Mouse (Mus musculus) CH12.LX (cell line): Measurements from ENCODE around the gene Lpar6.

Experiments used
- CHD1 ChIP-seq: IDR thresholded peaks from 2 replicates; pipeline ENCODE4 v1.6.1; 2012; ENCODE audit warnings: low read depth, low read length, improper control_type of control experiment, inconsistent platforms
- E2F4 ChIP-seq: IDR thresholded peaks from 2 replicates; pipeline ENCODE4 v1.6.1; 2011; ENCODE audit warnings: low read depth, low read length, improper control_type of control experiment; ENCODE audit not compliant: insufficient replicate concordance
- POLR2A ChIP-seq: IDR thresholded peaks from 2 replicates; pipeline ENCODE4 v1.6.1; 2011; ENCODE audit warnings: low read depth, mild to moderate bottlenecking, improper control_type of control experiment, low read length
- TCF12 ChIP-seq: IDR thresholded peaks from 2 replicates; pipeline ENCODE4 v1.6.1; 2014; ENCODE audit warnings: low read depth, mild to moderate bottlenecking, inconsistent platforms, low read length, improper control_type of control experiment
- USF1 ChIP-seq: IDR thresholded peaks from 2 replicates; pipeline ENCODE4 v1.6.1; 2014; ENCODE audit warnings: low read depth, mild to moderate bottlenecking, inconsistent platforms, low read length, improper control_type of control experiment

- no peak for TF ChIP-seq E2F4
- no peak for TF ChIP-seq USF1
- no peak for TF ChIP-seq TCF12
- TF ChIP-seq CHD1, result no peak
- TF ChIP-seq POLR2A, result no peak
Observed at GRCm38 (mm10) chr14:73252276-73252675, 14.6 kb downstream of the Lpar6 start.
